Mouse (Mus musculus) adrenal gland, adult (tissue): ENCODE measurements at regions not wholly inside any gene's neighbourhood (a gene's known extent, or its start where the extent isn't known, plus 50 kb on each side); places are given as distances from the start of the nearest gene placed in this dataset.

ENCODE experiments used
- DNase-seq, 2 experiments: peaks; one replicate each; pipeline ENCODE4 v3.0.0; 2022 to 2023; ENCODE audit warnings: low spot score in 1 of 2; ENCODE audit not compliant: inconsistent age in 2 of 2

GRCm38 (mm10) chr1:48535044-48535443 is 1642.4 kb upstream of the Slc39a10 start:
- peak in 1 of 2 experiments; percentile 2 for DNase-seq

GRCm38 (mm10) chr1:48533326-48533725 is 1640.7 kb upstream of the Slc39a10 start:
- no peak for DNase-seq

GRCm38 (mm10) chr1:48488756-48489155 is 1596.1 kb upstream of the Slc39a10 start:
- DNase-seq: no peak

GRCm38 (mm10) chr1:48459928-48460327 is 1567.3 kb upstream of the Slc39a10 start:
- DNase-seq: no peak
